Mouse (Mus musculus): ENCODE data around the gene Cep104. TPM values are rescaled to one million over a fixed set of nuclear protein-coding genes. Genes with fewer than 3 reads are reported as not detected.

Gene Cep104
- polyA plus RNA-seq, 3 experiments from 2014 or later = 3.3 to 4.2 (median 3.6) TPM

DNA sequence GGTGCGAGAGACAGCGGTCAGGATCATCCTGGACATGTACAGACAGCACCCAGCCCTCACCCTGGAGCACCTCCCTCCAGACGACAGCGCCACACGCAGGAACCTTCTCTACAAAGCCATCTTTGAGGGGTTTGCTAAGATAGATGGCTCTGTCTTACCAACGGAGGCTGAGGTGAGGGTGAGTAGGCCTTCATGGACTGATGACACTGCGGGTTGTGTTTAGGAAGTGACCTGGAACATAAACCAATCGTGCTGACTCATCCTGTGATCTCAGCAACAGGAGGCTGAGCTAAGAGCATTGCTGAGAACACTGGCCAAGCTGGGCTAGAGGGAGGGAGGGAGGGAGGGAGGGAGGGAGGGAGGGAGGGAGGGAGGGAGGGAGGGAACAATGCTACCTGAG lies 18.5 kb downstream of the Cep104 start:
- ATAC-seq = no peak

DNA sequence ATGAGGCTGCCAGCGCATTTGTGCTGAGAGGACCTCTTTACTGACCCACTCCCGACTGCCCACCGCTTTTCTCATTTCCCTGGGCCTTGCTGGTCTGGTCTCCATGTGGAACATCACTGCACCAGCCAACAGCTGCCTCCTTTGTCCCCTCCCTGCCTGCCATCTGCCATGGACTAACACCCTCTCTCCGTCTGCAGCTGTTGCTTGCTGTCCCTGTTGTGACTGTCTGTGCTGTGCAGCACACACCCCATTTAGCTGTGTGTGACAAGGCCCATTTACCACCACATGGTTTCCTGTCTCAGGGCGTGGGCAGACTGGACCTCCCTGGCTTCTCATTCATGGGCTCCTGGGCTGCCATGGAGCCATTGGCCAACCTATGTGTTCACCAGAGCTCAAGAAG lies 30.5 kb downstream of the Cep104 start:
- no peak for ATAC-seq

DNA sequence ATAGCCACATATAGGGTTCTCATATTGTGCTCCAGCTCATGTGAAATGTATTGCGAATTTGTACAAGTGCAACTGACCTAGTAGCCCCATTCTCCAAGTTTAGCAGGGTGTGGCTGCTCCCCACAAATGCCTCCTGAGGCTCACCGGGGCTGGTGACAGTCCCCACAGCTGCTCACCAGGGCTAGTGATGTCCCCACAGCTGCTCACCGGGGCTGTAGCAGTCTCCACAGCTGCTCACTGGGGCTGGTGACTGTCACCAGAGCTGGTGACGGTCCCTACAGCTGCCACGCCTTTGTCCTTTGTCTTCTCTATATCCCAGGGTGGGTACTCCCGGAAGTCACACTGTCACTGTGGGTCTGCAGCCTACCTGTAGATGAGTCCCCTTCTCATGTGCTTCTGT lies 31.3 kb downstream of the Cep104 start:
- no peak for ATAC-seq

DNA sequence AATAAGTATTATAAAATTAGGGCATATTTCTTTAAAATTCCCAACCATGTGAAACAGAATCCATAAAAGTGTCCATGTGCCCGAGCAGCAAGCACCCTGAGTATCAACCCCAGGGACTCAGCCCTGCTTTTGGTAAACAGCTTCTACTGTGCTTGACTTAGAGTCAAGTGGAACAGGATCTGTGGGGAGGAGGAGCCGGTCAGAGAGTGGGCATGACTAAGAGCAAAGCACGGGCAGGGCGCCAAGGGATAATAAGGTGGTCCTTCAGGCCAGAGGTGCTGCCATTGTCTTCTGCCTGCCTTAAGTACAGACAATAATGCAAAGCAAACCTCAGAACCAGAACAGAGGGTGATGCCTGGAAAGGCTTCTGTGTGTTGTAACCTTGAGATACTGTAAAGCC lies 32.8 kb downstream of the Cep104 start:
- ATAC-seq = no peak

DNA sequence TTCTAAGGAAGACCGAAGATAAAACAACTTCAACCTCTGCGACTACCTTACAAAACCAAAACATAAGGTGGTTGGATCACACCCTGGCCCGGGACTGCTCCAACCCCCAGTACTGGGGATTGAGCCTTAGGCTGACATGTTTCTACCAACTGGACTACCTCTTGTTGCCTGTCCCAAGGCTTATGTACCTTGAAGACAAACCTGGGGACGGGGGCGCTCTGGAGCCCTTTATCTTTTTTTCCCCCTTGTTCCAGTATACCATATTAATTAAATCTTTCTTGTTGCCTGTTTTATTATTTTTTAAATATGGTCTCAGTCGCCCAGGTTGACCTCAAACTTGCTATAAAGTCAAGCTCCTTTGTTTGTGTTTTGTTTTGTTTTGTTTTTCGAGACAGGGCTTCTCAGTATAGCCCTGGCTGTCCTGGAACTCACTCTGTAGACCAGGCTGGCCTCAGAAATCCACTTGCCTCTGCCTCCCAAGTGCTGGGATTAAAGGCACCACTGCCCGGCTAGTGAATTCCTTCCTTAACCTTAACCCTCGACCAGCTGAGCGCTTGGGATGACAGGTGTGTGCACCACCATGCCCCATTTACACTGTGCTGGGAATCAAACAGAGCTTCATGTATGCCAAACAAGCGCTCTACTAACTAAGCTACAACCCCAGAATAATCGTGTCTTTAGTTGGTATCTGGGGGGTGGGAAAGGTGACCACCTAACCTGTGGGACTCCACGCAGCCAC lies 36.1 kb downstream of the Cep104 start:
- ATAC-seq = peak; percentile 65

DNA sequence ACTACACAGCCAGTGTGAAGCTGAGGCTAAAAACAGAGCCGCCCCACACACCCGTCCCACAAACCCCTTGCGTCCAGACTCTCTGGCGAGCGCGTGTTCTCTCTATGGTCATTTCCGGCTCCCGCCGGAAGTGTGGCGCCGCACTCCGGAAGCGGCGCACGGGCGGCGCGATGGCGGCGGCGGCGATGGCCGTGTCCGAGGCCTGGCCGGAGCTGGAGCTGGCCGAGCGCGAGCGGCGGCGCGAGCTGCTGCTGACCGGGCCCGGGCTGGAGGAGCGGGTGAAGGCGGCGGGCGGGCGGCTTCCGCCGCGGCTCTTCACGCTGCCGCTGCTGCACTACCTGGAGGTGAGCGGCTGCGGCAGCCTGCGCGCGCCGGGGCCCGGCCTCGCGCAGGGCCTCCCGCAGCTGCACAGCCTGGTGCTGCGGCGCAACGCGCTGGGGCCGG lies 36.7 kb downstream of the Cep104 start, which contains the start of gene Lrrc47:
Gene Lrrc47 (plus strand): TSS at position 86 of the 444 bp plus-strand sequence.
- ATAC-seq = peak; percentile 91

DNA sequence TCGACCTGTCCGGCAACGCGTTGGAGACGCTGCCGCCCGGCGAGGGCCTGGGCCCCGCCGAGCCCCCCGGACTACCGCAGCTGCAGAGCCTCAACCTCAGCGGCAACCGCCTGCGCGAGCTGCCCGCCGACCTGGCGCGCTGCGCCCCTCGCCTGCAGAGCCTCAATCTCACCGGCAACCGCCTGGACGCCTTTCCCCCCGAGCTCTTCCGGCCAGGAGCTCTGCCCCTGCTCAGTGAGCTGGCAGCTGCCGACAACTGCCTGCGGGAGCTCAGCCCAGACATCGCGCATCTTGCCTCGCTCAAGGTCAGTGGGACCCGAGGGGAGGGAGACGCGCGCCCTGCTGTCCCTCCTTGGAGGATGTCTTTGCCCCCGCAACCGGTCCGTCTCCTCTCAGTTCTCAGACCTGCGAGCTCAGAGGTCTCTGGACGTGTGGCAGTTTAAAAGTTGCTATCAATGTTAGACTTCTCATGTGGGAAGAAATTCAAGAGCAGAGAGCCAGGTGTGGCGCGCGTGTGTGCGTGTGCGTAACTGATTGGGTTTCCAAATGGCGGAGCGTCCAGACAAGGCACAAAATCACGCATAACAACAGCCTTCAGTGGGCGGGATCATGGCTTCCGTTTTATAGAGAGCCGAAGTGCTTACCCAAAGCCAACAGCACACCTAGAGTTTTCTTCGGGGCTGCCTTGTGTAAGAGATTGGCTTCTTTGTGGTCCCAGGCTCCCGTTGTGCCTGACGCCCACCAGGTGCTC lies 37.3 kb downstream of the Cep104 start:
- peak; percentile 19 for ATAC-seq

DNA sequence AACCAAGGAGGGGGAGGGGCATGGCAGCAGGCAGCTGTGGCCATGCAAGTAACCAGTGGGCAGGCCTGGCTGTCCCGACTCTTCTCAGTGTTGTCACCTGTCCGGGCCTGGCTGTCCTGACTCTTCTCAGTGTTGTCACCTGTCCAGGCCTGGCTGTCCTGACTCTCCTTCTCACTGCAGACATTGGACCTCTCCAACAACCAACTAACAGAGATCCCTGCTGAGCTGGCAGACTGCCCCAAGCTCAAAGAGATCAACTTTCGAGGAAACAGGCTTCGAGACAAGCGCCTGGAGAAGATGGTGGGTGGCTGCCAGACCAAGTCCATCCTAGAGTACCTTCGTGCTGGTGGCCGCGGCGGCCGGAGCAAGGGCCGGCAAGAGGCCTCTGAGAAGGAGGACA lies 40.5 kb downstream of the Cep104 start:
- ATAC-seq = no peak

DNA sequence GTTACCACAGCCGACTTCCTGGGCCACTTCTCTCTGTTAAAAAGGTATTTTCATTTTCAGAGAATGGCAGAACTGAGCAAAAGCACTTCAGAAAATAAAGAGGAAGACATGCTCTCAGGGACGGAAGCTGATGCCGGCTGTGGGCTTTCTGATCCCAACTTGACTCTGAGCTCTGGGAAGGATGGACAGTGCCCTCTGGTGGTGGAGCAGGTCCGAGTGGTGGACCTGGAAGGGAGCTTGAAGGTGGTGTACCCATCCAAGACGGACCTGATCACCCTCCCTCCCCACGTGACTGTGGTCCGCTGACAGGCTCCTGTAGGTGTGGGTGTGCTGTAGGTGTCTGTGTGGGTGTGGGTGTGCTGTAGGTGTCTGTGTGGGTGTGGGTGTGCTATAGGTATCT lies 44.6 kb downstream of the Cep104 start:
- ATAC-seq = no peak

DNA sequence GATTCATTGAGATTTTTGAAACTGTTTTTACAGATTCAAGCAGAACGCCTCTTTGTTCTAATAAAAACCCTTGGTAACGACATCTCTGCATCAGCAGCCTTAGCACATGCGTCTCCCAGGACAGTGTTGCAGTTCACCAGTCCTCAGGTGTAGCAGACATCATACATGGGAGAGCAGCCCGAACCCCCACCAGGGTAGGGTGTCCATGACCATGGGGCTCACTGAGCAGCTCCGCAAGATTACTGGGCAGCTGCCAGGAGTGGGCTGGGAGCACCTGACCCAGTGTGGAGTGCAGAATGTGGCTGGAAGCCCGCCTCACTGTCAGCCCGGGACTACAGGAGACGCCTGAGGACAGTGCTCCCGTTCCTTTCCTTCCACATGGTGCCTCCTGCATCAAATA lies 46.4 kb downstream of the Cep104 start:
- no peak for ATAC-seq

DNA sequence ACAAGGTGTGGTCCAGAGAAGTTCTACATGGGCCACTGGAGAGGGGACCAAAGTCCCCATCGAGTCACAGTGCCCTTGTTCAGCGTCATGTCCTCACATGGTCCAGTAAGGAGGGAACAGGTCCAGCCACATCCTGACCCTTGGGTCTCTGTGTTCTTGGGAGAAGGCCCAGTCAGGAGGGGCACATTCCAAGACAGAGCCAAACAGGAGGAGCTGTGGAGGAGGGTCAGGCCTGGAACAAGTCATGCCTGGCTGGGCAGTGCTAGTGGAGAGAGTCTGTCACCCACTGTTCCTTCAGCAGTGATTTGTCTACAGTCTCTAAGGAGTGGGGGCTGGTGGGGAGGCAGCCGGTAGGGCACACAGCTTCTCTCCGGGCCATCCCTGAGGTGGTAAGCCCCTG lies 47.4 kb downstream of the Cep104 start:
- no peak for ATAC-seq

DNA sequence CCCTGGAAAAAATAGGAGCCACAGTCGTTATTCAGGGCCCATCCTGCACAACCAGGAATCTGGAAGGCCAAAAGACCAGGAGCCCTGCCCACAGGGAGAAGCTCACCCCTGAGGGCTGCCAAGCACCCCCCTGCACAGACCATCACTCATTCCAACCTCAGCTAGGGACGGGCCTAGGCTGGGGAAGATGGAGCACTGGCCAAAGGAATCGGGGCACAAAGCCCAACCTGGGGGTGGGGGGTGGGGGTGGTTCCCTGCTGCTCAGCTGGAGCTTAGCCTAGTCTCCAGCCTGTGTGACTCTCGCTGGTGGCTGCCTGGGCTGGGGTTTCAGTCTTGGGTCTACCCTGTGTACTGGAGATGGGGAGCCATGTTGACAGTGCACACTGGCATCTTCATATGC lies 47.9 kb downstream of the Cep104 start:
- no peak for ATAC-seq

DNA sequence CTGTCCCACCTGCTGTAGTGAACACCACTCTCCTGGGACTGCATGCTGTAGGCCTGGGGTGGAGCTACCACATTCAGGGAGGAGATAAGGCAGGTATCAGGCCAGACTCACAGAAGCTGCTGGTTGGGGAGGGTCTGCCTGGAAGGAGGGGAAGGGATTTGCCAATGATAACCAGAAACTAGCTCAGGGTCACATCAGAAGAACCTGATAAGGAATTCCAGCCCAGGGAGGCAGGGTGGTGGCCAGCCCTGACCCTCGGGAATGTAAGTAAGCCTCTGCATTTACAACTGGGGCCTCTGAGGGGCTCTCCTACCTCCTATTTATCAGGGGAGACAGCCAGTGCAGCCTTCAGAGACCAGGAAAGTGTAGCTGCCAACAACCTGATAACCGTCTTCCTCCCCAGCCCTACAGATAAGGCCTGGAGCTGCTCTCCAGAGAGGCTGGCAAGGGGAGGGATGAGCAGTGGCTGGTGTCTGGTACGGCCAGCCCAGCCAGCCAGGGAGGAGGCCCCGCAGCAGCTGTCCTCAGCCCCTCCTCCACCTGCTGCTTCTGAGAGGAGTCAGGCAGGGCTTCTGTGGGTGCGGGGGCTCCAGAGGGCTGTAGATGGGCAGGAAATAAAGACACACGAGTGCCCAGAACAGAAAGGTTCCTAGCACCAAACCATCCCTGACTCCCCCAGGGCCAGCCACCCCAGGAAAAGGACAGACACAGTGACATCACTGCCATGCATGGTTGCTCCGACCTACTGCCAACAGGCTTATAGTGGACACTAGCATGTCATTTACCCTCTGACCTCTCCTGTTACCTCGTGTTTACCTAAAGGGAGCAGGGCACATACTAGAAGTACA lies 49.0 kb downstream of the Cep104 start:
- no peak for ATAC-seq

DNA sequence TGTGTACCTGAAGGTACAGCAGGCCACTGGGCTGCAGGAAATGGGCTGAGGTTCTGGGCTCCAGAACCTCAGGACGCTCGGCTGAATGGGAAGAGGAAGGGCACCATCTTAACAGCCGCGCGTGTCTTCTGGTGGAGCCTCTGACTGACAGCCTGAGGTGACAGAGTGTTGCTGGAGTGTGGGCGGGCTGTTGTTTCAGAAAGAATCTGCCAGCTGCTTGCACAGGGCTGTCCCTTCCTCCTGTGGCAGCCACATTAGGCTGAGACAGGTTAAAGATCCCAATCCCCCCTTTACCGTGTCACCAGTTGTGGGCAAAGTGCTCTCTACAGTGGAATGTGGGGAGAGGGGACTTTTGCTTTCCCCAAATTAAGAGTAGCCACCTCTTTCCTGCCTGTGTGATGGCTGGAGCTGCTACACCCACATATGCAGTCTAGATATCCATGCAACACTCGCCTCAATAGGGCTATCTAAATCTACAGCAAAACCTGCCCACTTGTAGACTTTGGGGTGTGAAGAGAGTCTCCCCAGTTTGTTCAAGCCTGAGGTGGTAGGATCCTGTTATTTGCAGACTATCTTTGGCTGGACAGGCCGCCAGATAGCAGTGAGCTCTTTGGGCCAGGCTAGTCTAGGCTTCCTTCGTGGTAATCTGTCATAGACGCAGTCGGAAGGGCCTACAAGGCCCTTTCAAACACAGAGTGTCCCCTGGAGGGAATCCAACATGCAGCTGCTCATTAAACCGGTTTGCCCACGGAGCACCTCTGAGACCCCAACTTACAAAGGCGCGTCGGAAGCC lies 49.9 kb downstream of the Cep104 start:
- no peak for ATAC-seq

DNA sequence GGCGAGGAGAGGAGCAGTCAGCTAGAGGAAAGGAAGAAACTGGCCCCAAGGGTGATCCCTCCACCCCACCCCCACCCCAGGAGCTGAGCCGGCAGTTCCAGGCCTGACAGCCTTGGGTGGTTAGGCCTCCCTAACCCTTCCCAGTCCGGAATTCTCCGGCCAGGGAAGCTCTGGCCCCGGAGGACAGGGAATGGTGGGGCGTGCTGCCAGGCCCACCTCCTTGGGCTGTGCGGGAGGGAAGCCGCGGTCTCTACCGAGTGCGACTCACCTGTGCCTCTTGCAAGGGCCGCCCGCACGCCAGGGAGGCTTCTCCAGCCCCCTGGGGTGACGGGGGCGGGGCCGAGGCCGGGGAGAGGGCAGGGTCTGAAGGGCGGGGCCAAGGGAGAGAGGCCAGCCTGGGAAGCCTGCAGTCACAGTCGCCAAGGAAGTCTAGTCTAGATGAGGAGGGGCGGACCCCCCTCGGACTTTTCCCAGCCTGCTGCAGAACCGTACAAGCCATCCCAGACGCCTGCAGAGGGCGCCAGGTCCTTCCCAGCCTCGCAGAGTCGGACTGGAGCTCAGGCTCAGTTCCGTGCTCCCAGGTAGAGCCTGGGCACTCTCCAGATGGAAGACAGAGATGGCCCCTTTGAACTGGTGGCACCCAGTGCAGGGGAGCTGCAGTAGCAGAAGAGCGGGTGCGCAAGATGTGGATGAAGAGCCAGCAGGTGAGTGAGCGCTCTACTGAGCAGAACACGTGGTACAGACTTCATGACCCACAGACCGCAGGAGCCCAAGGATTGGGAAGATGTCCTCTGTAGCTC lies 50.8 kb downstream of the Cep104 start, which contains the start of gene Smim1:
Gene Smim1 (minus strand): TSS at position 590 of the 800 bp plus-strand sequence.
- no peak for ATAC-seq

DNA sequence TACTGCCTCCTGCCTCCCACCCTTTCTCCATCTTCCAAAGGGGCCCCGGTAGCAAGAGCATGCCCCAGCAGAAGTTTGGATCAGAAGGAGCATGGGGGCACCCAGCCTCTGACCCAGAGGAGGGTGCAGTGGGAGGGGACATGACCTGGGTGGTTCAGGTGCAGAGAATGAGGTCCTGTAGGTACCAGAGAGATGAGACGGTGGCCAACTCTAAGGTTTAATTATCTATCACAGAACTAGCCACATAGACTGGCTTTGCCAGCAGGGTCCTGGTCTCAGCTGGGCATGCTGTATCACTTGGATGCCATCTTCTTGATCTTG lies 51.4 kb downstream of the Cep104 start:
- no peak for ATAC-seq

DNA sequence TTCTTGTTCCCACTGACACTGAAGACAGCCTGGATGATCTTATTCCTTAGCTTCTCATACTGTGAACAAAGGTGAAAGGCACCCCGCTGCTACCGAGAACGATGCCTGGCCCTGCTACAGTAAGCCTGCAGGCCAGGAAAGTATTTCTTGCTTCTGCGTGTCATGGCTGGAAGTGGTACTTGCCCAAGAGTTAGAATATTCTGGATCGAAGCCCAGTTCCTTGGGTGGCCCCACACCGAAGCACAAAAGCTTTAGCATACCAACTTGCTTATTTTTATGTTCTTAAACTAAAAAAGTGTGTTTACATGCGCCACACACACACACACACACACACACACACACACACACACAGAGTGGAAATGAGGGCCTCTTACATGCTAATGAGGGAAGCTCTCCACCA lies 53.1 kb downstream of the Cep104 start:
- ATAC-seq = no peak

DNA sequence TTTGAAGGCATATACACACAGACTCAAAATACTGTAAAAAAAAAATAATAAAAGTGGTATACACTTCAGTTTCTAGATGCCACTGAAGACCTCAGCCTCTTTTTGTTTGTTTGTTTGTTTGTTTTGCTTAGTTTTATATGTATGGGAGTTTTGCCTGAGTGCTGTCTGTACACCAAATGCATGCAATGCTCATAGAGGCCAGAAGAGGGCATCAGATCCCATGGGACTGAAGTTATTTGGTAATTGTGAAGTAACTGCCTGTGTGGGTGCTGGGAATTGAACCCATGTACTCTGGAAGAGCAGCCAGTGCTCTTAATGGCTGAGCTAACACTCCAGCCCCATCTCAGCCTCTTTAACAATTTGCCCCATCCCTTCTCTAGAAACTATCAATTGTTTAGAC lies 53.7 kb downstream of the Cep104 start:
- ATAC-seq = no peak

DNA sequence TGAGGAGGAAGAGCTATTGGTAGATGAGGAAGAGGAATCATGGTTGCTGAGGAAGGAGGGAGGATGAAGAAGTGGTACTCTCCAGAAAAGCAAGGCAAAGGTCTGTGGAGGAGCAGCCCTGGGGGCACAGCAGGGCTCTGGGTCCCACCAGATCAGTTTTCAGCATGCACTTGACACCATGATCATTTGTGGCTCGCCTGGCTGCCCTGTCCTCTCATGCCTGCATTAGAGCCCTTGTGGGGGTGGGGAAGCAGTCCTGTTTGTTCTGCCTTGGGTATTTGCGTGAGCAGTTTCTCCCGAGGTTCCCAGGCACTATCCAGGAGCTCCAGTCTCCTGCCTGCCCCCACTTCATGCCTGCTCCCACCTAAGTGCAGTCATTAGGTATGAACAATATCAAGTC lies 62.1 kb downstream of the Cep104 start:
- ATAC-seq = no peak

DNA sequence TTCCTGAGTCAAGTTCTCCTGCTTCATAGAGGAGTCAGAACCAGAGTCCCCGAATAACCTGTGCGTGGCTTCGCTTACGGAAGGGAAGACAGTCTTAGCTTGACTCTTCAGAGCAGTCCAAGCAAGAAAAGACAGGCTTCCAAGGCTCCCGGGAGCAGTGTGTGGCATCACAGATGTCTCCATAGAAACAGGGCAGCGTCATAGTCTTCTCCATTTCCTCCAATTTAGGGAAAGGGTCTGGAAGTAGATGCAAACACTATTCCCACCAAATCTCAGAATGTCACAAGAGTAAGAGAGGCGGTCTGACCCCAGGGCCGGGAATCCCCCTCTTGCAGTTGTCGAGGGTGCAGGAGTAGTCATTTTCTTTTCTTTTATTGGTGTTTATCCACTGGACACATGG lies 67.6 kb downstream of the Cep104 start, which contains the start of gene Ccdc27:
Gene Ccdc27 (minus strand): TSS at position 101 of the 400 bp plus-strand sequence.
- ATAC-seq = no peak

DNA sequence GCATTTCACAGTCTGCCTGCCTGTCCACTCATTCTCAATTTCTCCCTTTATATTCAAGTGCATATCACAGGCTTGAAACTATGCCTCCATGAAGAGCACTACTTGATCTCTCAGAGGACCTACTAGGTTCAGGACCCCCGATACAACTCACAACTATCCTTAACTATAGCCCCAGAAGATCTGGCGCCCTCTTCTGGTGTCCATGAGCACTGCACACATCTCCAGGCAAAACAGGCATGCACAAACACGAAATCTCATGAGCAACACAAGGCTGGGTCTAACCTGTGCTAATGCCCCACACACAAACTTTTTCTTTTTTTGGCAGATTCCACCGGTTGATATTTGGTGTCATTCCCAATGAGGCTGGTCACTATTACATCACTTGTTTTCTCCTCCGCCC lies 70.8 kb downstream of the Cep104 start:
- no peak for ATAC-seq

DNA sequence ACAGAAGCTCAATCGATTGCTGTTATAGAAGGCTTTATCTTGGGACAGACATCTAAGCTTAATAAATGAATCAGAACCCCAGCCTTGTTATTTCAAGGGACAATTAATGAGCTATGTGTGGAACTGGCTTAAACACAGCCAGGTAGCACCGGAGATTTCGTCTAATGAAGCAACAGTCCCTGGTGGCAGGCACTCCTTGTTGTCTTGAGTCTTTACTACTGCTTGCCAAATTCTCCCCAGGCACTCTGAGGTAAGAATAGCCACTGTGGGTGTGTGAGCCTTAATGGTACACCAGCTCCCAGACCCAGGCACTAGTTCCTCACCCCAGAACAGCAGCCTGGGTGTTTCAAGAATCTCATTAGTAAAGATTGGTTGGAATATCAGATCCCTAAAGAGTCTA lies 76.4 kb downstream of the Cep104 start:
- no peak for ATAC-seq

Data from inflammation-experienced regulatory T-cells, adult 6 months (primary cell).